Mouse (Mus musculus) stomach, postnatal 0 days (tissue): ENCODE measurements at regions not wholly inside any gene's neighbourhood (a gene's known extent, or its start where the extent isn't known, plus 50 kb on each side); places are given as distances from the start of the nearest gene placed in this dataset.
"Not testable (repeated sequence)": the region's sequence is repeated elsewhere in the genome, so short reads cannot be mapped to it uniquely, and the experiment has no call there.

Experiments
- ATAC-seq: fragments of 200-750 bp; cut with Nextera tagmentation; 2 replicates; pipeline ENCODE4 v1.8.0; 2017; ENCODE audit not compliant: low FRiP score, low TSS enrichment
- DNase-seq: peaks from one replicate; pipeline ENCODE4 v3.0.0-alpha.2; 2016; ENCODE audit warnings: low spot score
- H3K27ac ChIP-seq: fragments of 300-500 bp; sonication (generic); replicated peaks from 2 replicates; pipeline ENCODE4 v1.5.1; 2014; ENCODE audit warnings: mild to moderate bottlenecking, control low read depth
- H3K27me3 ChIP-seq: fragments of 300-500 bp; sonication (generic); 2 replicates; pipeline ENCODE4 v1.6.1; 2014; ENCODE audit warnings: low read length; ENCODE audit not compliant: control insufficient read depth, insufficient read depth
- H3K36me3 ChIP-seq: fragments of 300-500 bp; sonication (generic); 2 replicates; pipeline ENCODE4 v1.6.1; 2014; ENCODE audit warnings: low read length, mixed read lengths; ENCODE audit not compliant: control insufficient read depth, insufficient read depth
- H3K4me1 ChIP-seq: fragments of 300-500 bp; sonication (generic); replicated peaks from 2 replicates; pipeline ENCODE4 v1.6.1; 2014; ENCODE audit warnings: antibody characterized with exemption; ENCODE audit not compliant: control insufficient read depth, insufficient read depth
- H3K4me2 ChIP-seq: fragments of 300-500 bp; sonication (generic); replicated peaks from 2 replicates; pipeline ENCODE4 v1.6.1; 2014; ENCODE audit warnings: low read depth, mild to moderate bottlenecking, control low read depth, moderate library complexity
- H3K4me3 ChIP-seq: fragments of 300-500 bp; sonication (generic); 2 replicates; pipeline ENCODE4 v1.5.1; 2014; ENCODE audit warnings: low read depth, low read length, control low read depth
- H3K9ac ChIP-seq: fragments of 300-500 bp; sonication (generic); 2 replicates; pipeline ENCODE4 v1.6.1; 2014; ENCODE audit warnings: mild to moderate bottlenecking, low read length, control low read depth, mixed read lengths
- H3K9me3 ChIP-seq: fragments of 300-500 bp; sonication (generic); 2 replicates; pipeline ENCODE4 v1.6.1; 2016; ENCODE audit warnings: low read length; ENCODE audit not compliant: control insufficient read depth
- CTCF ChIP-seq: IDR thresholded peaks from 2 replicates; pipeline ENCODE4 v1.5.1; 2016; ENCODE audit warnings: antibody characterized with exemption, low read depth, mild to moderate bottlenecking, moderate library complexity
- EP300 ChIP-seq: optimal IDR thresholded peaks from 2 replicates; pipeline ENCODE3; 2016; ENCODE audit warnings: antibody characterized with exemption
- whole genome bisulfite sequencing: fragments of 180-500 bp; shearing (Covaris S2); extraction: QIAGEN DNeasy Blood & Tissue Kit; methylation state at CpG from one replicate; pipeline ENCODE4 v1.1.7; 2014; 5-methylcytosine and 5-hydroxymethylcytosine counted together

DNA sequence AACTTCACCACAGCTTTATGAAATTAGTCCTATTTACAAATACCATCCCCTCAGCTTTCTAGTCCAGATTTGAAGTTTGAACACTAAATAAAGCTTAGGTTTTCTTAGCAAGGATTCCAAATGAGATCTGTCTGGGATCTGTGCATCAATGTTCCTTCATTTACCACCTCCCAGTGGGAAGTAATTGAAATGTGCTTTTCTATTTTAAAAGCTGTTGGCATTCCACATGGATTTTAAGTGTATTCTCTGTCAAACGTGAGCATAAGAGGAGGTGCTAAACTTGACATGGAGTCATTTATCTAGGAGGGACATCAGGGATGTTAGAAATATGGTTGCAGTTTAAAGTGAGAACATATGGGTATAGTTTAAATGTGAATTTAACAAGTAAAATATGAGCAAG is 364.0 kb downstream of the Prdm13 start:
- WGBS = 47% methylated on average over 1 of the region's 1 CpGs
- H3K9ac ChIP-seq = no peak overlapping the region

DNA sequence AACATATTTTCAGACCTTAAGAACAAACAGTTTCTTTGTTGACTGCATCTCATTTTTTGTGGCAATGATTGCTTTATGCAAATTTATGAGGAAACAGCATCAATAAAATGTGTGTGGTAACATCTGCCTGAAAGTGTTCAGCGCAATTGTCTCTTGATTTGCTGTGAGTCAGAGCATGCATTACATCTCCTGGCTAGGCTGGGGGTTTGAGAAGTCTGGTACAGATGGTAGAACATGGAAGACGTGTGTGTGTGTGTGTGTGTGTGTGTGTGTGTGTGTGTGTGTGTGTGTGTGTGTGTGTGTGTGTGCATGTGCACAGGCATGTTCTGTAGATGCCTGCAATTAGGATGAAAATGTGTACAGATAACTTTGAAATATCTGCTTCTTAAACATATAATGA is 376.5 kb downstream of the Prdm13 start:
- H3K9ac ChIP-seq, H3K9me3 ChIP-seq, H3K27ac ChIP-seq, H3K36me3 ChIP-seq, H3K4me1 ChIP-seq, DNase-seq, ATAC-seq, H3K4me3 ChIP-seq, H3K4me2 ChIP-seq, H3K27me3 ChIP-seq: not testable (repeated sequence)
- 85% methylated on average over 2 of the region's 2 CpGs for WGBS

More for the DNA sequence above, 364.0 kb downstream of the Prdm13 start:
- Histone ChIP-seq H3K36me3 (no peaks in the 10 kb centered on the region), H3K4me2 (no peak overlapping the region), H3K27ac (no peak overlapping the region), H3K27me3 (no peaks in the 10 kb centered on the region), H3K4me1 (no peaks in the 10 kb centered on the region), H3K4me3 (no peak overlapping the region), H3K9me3 (no peaks in the 10 kb centered on the region)
- TF ChIP-seq CTCF = no peak
- no peak for TF ChIP-seq EP300
- DNase-seq (no peak), ATAC-seq (no peak)

GRCm38 (mm10) chr4:21307476-21308011 is 378.2 kb downstream of the Prdm13 start:
- no peak for ATAC-seq
- no peak overlapping the region for H3K27ac ChIP-seq

DNA sequence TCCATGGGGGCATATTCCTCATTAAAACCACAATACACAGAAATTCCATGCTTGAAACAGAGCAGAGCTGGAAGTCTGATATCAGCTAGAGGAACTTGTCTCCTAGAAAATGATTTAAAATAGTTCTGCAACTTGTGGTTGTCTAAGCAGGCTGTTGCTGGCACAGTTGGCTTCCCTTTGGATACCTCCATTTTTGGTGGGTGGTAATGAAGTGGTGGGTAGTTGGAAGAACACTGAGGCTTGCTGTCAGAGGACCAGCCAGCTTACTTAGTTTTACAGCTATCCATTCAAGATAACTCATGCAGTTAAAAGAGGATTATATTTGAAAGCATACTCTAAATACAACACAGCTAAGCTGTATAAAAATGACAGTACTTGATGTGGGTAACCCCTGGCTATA is 385.6 kb downstream of the Prdm13 start:
- TF ChIP-seq EP300 = no peak
- TF ChIP-seq CTCF = no peak
- Histone ChIP-seq H3K9ac (no peak overlapping the region), H3K4me1 (no peaks in the 10 kb centered on the region), H3K4me2 (no peak overlapping the region), H3K27me3 (no peaks in the 10 kb centered on the region), H3K27ac (no peak overlapping the region), H3K4me3 (no peak overlapping the region), H3K36me3 (no peaks in the 10 kb centered on the region), H3K9me3 (no peaks in the 10 kb centered on the region)
- ATAC-seq = no peak
- DNase-seq = no peak

More at GRCm38 (mm10) chr4:21307476-21308011, 378.2 kb downstream of the Prdm13 start:
- 76% methylated on average over 3 of the region's 3 CpGs for WGBS
- no peaks in the 10 kb centered on the region for H3K36me3 ChIP-seq
- DNase-seq = no peak
- H3K9me3 ChIP-seq = no peaks in the 10 kb centered on the region
- TF ChIP-seq EP300 = no peak
- TF ChIP-seq CTCF = no peak
- no peaks in the 10 kb centered on the region for H3K27me3 ChIP-seq
- no peak overlapping the region for H3K4me2 ChIP-seq
- no peak overlapping the region for H3K4me3 ChIP-seq
- no peak overlapping the region for H3K9ac ChIP-seq
- no peaks in the 10 kb centered on the region for H3K4me1 ChIP-seq

DNA sequence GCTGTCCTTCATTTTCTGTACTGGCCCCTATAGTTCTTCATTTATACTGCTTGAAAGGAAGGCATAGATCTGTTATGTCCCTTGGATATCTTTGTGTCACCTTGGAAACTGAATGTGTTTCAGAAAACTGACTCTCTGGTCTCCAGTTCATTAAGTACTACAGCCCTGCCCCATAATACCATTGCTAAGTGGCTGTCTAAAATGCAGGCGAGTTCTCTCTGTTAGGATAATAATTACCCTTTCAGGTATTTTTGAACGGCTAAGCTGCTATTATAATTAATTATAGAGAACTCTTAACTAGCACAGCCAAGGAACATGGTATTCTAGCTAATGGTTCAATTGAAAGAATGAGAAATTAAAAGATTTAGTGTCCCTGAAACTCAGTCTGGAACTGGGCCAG is 418.5 kb downstream of the Prdm13 start:
- 45% methylated on average over 2 of the region's 2 CpGs for WGBS
- Histone ChIP-seq H3K27me3 (no peaks in the 10 kb centered on the region), H3K9me3 (no peaks in the 10 kb centered on the region), H3K36me3 (no peaks in the 10 kb centered on the region), H3K4me3 (no peak overlapping the region), H3K9ac (no peak overlapping the region), H3K27ac (no peak overlapping the region), H3K4me2 (no peak overlapping the region), H3K4me1 (no peaks in the 10 kb centered on the region)
- DNase-seq (no peak), ATAC-seq (no peak)
- TF ChIP-seq CTCF (no peak), EP300 (no peak)

- no peak overlapping the region for H3K27ac ChIP-seq
- H3K9me3 ChIP-seq = no peaks in the 10 kb centered on the region
- no peaks in the 10 kb centered on the region for H3K36me3 ChIP-seq
- no peak for DNase-seq
- no peak overlapping the region for H3K4me2 ChIP-seq
- H3K27me3 ChIP-seq = no peaks in the 10 kb centered on the region
- H3K4me1 ChIP-seq = no peaks in the 10 kb centered on the region
- no peak overlapping the region for H3K9ac ChIP-seq
- TF ChIP-seq CTCF = no peak
- no peak for TF ChIP-seq EP300
- no peak overlapping the region for H3K4me3 ChIP-seq
- ATAC-seq = no peak
Measured at GRCm38 (mm10) chr4:21266886-21267285, 418.9 kb downstream of the Prdm13 start.
